Mouse (Mus musculus): ENCODE data around the gene Trim47.

DNA sequence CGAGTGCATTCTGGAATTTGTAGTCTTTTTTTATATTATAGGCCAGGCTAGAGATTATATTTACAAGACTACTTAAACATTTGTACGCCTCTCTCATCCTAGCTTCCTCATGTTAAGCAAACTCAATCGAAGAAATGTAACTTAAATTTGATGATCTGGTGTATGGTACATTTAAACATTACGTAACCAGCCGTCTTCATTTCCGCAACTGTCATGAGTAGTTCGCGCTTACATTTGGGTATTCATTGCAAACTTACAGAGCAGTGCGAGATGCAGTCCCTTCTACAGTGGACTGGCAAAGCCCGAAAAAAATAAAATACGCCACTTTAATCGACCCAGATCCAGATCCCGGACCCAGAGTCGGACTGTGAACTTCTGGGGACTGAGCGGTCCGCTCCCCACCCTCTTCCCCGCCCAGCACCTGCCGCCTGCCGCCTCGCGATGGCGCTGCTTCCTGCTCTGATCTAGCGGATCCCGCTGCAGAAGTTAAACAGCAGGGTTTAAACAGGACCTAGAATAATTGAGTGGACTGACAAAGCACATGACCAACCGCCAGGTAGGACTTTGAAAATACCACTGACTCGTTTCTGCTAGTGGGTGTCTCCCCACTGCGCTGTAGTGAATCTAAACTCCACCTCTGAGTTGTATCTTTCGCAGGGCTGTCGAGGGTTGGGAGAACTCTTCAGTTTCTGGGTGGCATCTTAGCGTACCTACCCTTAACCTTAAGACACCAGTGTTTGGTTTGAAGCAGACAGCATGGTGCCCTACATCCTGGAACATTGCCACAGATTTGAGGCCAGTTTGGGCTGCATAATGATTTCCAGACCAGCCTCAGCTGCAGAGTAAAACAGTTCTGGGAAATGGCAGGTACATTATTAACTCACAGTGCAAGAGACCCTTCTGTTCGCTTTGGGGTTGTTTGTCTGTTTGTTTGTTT is 39.5 kb downstream of the Trim47 start:
- TF ChIP-seq POLR2A (IDR thresholded peaks at IDR 0.05; ENCODE audit: control insufficient read depth, extremely low read depth, insufficient read depth, low read length, poor library complexity) (0 out of 2 replicates have a peak, but pooled peaks have one; percentile 26), CTCF (IDR thresholded peaks at IDR 0.05; ENCODE audit: borderline replicate concordance, control insufficient read depth, extremely low read depth, insufficient read depth, low read length, poor library complexity) (peak; percentile 87)

Measured in thymus, adult 2 months (tissue).